Mouse (Mus musculus): ENCODE measurements around the gene Cntrl.

The Cntrl gene

GRCm38 (mm10) chr2:35124716-35125115 lies 15.4 kb downstream of the Cntrl start:
- DNase-seq (ENCODE audit: low spot score in 2 of 2): no peak

GRCm38 (mm10) chr2:35131491-35131890 lies 22.2 kb downstream of the Cntrl start:
- no peak for DNase-seq (ENCODE audit: low spot score in 2 of 2)

GRCm38 (mm10) chr2:35131991-35132661 lies 22.8 kb downstream of the Cntrl start:
- peak; percentile 76 to 95 for DNase-seq (ENCODE audit: low spot score in 2 of 2)

- DNase-seq (ENCODE audit: low spot score in 2 of 2): no peak
These were observed 23.4 kb downstream of the Cntrl start for GRCm38 (mm10) chr2:35132662-35133055.

- no peak for DNase-seq (ENCODE audit: low spot score in 2 of 2)
These were observed 24.6 kb downstream of the Cntrl start for GRCm38 (mm10) chr2:35133891-35134290.

GRCm38 (mm10) chr2:35138576-35138975 lies 29.3 kb downstream of the Cntrl start:
- DNase-seq (ENCODE audit: low spot score in 2 of 2): no peak

GRCm38 (mm10) chr2:35141673-35142072 lies 32.4 kb downstream of the Cntrl start:
- no peak for DNase-seq (ENCODE audit: low spot score in 2 of 2)

- DNase-seq (ENCODE audit: low spot score in 2 of 2): no peak
These were observed 39.5 kb downstream of the Cntrl start for GRCm38 (mm10) chr2:35148806-35149205.

- DNase-seq (ENCODE audit: low spot score in 2 of 2): no peak
These were observed 42.1 kb downstream of the Cntrl start for GRCm38 (mm10) chr2:35151303-35151882.

GRCm38 (mm10) chr2:35153179-35153578 lies 43.9 kb downstream of the Cntrl start:
- no peak for DNase-seq (ENCODE audit: low spot score in 2 of 2)

- no peak for DNase-seq (ENCODE audit: low spot score in 2 of 2)
These were observed 44.7 kb downstream of the Cntrl start for GRCm38 (mm10) chr2:35153844-35154554.

- no peak for DNase-seq (ENCODE audit: low spot score in 2 of 2)
These were observed 47.7 kb downstream of the Cntrl start for GRCm38 (mm10) chr2:35156985-35157384.

GRCm38 (mm10) chr2:35157836-35158235 lies 48.5 kb downstream of the Cntrl start:
- DNase-seq (ENCODE audit: low spot score in 2 of 2): no peak

GRCm38 (mm10) chr2:35158358-35158757 lies 49.1 kb downstream of the Cntrl start:
- no peak for DNase-seq (ENCODE audit: low spot score in 2 of 2)

- DNase-seq (ENCODE audit: low spot score in 2 of 2): no peak
These were observed 50.9 kb downstream of the Cntrl start for GRCm38 (mm10) chr2:35160206-35160605.

- DNase-seq (ENCODE audit: low spot score in 2 of 2): no peak
These were observed 52.7 kb downstream of the Cntrl start for GRCm38 (mm10) chr2:35161846-35162488.

GRCm38 (mm10) chr2:35163396-35163795 lies 54.1 kb downstream of the Cntrl start:
- no peak for DNase-seq (ENCODE audit: low spot score in 2 of 2)

- no peak for DNase-seq (ENCODE audit: low spot score in 2 of 2)
These were observed 56.1 kb downstream of the Cntrl start for GRCm38 (mm10) chr2:35165416-35165815.

- DNase-seq (ENCODE audit: low spot score in 2 of 2): no peak
These were observed 57.5 kb downstream of the Cntrl start for GRCm38 (mm10) chr2:35166816-35167215.

GRCm38 (mm10) chr2:35169452-35169851 lies 60.2 kb downstream of the Cntrl start:
- DNase-seq (ENCODE audit: low spot score in 2 of 2): no peak

GRCm38 (mm10) chr2:35171341-35171861 lies 62.1 kb downstream of the Cntrl start:
- DNase-seq (ENCODE audit: low spot score in 2 of 2): no peak

- no peak for DNase-seq (ENCODE audit: low spot score in 2 of 2)
These were observed 63.0 kb downstream of the Cntrl start for GRCm38 (mm10) chr2:35172246-35172645.
